Mouse (Mus musculus): ENCODE results near the gene Pde4a. TPM values are rescaled to one million over a fixed set of nuclear protein-coding genes. Genes with fewer than 3 reads are reported as not detected.

Pde4a gene
- total RNA-seq, 2 experiments from 2014 or later = 101 to 106 TPM

DNA sequence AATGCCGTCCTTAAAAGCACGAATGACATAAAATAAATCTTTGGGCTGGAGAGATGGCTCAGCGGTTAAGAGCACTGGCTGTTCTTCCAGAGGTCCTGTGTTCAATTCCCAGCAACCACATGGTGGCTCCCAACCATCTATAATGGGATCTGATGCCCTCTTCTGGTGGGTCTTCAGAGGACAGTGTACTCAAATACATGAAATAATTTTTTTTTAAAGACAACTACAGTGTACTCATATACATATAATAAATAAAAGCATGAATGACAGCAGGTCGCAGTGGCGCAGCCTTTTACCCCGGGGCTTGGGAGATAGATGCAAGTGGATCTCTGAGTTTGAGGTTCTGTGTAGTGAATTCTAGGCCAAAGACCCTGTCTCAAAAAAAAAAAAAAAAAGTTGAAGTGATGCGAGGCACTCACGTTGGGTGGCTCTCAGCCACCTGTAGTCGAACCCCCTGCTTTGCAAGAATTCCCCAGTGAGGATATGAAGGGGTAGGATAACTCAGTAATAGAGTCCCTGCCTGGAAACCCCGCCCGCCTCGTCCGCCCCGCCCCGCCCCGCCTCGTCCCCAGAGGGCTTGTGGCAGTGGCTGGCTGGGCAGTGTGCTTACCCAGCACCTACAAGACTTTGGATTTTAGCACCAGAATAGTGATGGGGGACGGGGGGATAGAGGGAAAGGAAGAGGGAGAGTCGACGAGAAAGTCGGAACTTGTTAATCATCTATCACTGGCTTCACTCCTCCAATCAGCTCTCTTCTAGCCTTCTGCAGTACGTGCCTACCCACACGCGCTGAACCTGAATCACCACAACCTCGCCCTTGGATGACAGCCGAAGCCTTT, 59.3 kb downstream of the Pde4a start:
- intact Hi-C loops (cut with DNase I) = no loop called here
- H3K27ac ChIP-seq = no peak overlapping the region
- no peak for DNase-seq (ENCODE audit: extremely low spot score in 1 of 2, low spot score in 2 of 2)
- no peak; the same call in 1 of the 2 replicates for TF ChIP-seq CTCF (IDR thresholded peaks at IDR 0.05)
- H3K4me3 ChIP-seq = peak overlapping the region; percentile 29; the same call in 1 of the 2 replicates

DNA sequence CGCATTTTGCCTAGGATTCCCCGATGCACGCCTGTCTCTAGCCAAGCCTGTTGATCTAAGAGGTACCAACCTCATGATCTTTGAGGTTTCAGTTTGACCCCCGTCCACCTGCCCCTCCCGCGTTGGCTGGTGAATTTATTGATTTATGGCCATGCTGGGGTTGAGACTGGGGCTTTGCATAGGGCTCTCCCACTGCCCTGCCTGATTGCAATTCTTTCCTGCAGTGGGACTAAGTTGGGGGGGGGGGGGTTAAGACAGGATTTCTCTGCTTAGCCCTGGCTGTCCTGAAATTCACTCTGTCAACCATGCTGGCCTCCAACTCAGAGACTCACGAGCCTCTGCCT, 59.9 kb downstream of the Pde4a start:
- no peak for DNase-seq (ENCODE audit: extremely low spot score in 1 of 2, low spot score in 2 of 2)
- peak overlapping the region; percentile 29; the same call in 1 of the 2 replicates for H3K4me3 ChIP-seq
- no peak for TF ChIP-seq CTCF (IDR thresholded peaks at IDR 0.05)

DNA sequence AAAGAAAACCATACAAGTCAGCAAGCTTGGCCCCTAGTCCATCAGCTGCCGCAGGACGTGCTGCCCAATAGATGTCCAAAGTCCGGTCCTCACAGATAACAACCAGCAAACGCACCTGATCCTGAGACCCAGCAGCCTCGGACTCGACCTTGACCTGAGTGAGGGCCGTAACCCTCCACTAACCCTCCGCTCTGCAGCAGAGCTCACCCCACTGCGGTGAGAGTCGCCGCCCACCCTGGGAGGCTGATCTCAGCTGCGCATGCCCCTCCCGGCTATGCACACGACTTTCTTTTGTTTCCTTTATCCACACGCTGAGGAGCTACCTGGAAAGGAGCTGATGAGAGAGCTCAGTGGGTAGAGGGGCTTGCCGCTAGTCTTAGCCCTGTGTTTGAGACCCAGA, 61.8 kb downstream of the Pde4a start:
- H3K27ac ChIP-seq = no peak overlapping the region
- no peak for DNase-seq (ENCODE audit: extremely low spot score in 1 of 2, low spot score in 2 of 2)
- intact Hi-C loops (cut with DNase I) = no loop called here
- 0 out of 2 replicates have a peak overlapping the region, but pooled peaks have one; percentile 11 for H3K4me3 ChIP-seq
- no peak for TF ChIP-seq CTCF (IDR thresholded peaks at IDR 0.05)

More for the DNA sequence above, 59.9 kb downstream of the Pde4a start:
- H3K27ac ChIP-seq = no peak overlapping the region
- intact Hi-C loops (cut with DNase I) = no loop called here

DNA sequence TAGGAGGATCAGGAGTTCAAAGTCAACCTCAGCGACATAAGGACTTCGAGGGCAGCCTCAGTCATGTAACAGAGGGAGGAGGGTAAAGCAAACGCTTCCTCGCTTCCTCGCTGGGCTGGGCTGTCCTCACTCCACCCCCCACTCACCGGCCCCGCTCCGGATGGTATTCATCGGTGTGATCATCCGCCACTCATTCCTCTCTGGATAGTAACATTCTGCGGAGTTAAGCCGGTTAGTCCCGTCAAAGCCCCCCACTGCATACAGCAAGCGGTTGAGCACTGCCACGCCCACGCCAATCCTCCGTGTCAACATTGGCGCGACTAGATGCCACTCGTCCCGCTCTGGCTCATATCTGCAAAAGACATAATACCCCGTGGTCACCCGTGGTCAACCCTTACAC, 66.0 kb downstream of the Pde4a start:
- TF ChIP-seq CTCF (IDR thresholded peaks at IDR 0.05) = no peak
- intact Hi-C loops (cut with DNase I) = no loop called here
- Histone ChIP-seq H3K4me3 (no peak overlapping the region), H3K27ac (no peak overlapping the region)
- DNase-seq (ENCODE audit: extremely low spot score in 1 of 2, low spot score in 2 of 2) = no peak

DNA sequence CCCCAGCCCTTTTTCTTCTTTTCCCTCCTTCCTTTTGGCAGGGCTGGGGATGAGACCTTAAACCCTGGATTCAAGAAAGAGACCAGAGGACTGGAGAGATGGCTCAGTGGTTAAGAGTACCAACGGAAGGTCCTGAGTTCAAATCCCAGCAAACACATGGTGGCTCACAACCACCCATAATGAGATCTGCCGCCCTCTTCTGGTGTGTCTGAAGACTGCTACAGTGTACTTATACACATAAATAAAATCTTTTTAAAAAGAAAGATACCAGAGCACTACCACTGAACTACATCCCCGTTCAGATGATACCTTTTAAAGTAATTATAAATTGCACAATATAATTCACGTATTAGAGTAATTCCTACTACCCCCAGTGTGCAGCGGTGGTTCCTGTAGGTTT, 67.4 kb downstream of the Pde4a start:
- DNase-seq (ENCODE audit: extremely low spot score in 1 of 2, low spot score in 2 of 2) = no peak
- H3K4me3 ChIP-seq = no peak overlapping the region
- intact Hi-C loops (cut with DNase I) = no loop called here
- H3K27ac ChIP-seq = no peak overlapping the region
- peak; percentile 13; the same call in 1 of the 2 replicates for TF ChIP-seq CTCF (IDR thresholded peaks at IDR 0.05)

DNA sequence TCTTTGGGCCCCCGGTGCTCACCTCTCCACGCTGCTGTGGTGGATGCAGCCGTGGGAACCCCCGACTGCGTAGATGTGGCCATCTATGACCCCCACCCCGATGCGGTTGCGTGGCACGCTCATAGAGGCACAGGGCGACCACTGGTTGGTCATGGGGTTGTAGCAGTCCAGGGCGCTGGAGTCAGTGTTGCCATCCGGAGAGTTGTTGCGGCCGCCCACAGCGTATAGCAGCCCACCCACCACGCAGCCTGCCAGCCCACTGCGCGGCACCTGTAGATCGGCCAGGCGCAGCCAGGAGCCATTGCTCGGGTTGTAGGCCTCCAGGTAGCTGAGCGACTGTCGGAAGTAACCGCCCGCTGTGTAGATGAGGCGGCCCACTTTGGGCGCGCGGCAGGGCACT, 67.9 kb downstream of the Pde4a start:
- TF ChIP-seq CTCF (IDR thresholded peaks at IDR 0.05) = no peak
- no peak for DNase-seq (ENCODE audit: extremely low spot score in 1 of 2, low spot score in 2 of 2)
- intact Hi-C loops (cut with DNase I) = no loop called here
- no peak overlapping the region for H3K27ac ChIP-seq
- no peak overlapping the region for H3K4me3 ChIP-seq

DNA sequence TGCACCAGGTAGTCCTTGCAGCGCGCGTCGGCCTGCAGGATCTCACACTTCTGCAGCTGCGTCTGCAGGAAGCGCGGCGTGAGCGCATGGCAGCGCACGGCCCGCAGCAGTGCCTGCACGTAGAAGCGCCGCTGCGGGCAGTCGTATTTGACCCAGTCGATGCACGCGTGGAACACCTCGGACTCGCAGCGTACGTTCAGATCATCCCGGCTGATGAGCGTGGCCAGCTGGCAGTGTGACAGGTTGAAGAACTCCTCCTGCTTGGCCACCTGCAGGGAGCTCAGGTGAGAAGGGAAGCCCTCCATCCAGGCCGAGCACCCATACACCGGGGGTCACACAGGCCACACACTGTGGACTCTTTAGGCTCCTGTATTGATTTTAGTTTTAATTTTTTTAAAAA, 68.3 kb downstream of the Pde4a start:
- DNase-seq (ENCODE audit: extremely low spot score in 1 of 2, low spot score in 2 of 2) = no peak
- no peak overlapping the region for H3K27ac ChIP-seq
- TF ChIP-seq CTCF (IDR thresholded peaks at IDR 0.05) = no peak
- no peak overlapping the region for H3K4me3 ChIP-seq
- intact Hi-C loops (cut with DNase I) = no loop called here

DNA sequence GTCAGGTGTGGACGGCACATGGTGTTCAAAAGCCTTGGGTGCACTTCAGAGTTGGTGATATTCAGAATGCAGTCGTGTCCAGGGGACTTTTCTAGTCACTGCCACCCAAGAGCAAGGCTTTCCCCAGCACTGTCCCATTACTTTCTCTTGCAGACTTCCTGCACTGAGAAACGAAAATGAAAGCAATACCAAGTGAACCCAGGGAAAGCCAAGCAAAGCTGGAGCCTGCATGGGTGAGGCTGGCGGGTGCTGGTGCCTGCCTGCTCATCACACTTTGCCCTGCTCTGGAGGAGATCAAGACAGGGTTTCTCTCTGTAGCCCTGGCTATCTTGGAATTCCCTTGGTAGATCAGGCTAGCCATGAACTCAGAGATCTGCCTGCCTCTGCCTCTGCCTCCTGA, 69.8 kb downstream of the Pde4a start:
- DNase-seq (ENCODE audit: extremely low spot score in 1 of 2, low spot score in 2 of 2) = no peak
- intact Hi-C loops (cut with DNase I) = no loop called here
- H3K27ac ChIP-seq = no peak overlapping the region

DNA sequence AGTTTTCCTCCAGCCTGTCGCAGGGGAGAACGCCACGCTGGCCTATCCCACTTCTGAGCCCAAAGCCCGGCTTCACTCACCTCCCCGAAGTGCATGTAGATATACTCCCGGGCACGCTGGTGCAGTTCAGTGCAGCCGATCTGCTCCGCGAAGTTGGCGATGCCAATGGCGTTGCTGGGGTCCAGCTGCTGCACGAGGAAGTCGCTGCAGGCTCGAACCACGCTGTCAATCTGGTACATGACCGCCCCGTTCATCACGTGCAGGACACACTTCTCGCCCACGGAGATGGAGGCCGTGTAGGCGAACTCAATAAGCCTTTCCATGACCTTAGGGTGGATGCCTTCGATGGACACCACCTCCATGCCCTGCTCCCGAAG, 71.5 kb downstream of the Pde4a start:
- intact Hi-C loops (cut with DNase I) = no loop called here
- no peak for DNase-seq (ENCODE audit: extremely low spot score in 1 of 2, low spot score in 2 of 2)
- Histone ChIP-seq H3K27ac (peak overlapping the region; percentile 95), H3K4me3 (peak overlapping the region; percentile 92)
- no peak for TF ChIP-seq CTCF (IDR thresholded peaks at IDR 0.05)

More for the DNA sequence above, 69.8 kb downstream of the Pde4a start:
- TF ChIP-seq CTCF (IDR thresholded peaks at IDR 0.05) = no peak
- H3K4me3 ChIP-seq = no peak overlapping the region

DNA sequence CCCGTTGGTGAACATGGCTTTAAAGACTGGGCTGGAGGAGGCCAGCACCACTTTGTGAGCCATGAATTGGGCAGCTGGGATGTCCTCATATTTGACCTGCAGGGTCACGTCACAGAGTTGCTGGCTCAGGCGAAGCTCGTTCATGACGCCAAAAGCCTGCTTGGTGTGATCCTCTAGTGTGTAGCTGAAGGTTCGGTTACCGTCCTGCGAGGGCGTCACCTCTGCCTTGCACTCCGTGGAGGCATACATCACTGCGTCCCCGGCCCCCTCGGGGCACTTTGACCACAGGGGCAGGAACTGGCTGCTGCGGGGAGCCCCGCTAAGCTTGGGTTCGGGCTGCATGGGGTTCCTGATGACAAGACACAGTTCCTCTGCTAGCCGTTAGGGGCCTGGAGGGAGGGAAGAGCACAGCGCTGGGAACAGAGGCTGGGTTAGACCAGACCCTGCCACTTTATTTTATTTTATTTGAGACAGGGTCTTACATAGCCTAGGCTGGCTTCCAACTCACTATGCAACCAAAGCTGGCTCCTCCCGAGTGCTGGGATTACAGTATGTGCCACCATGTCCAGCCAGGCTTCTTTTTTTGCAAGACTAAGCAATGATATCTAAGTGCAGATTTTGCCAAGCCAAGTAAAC, 72.0 kb downstream of the Pde4a start:
- peak; percentile 55 for TF ChIP-seq CTCF (IDR thresholded peaks at IDR 0.05)
- peak overlapping the region; percentile 95 for H3K27ac ChIP-seq
- DNase-seq (ENCODE audit: extremely low spot score in 1 of 2, low spot score in 2 of 2) = peak in 1 of 2 experiments; percentile 33
- peak overlapping the region; percentile 92 for H3K4me3 ChIP-seq
- intact Hi-C loops (cut with DNase I) = loop anchor here (2.0 kb wide), 1 partner anchor 51 kb away; no protein-coding TSS in a partner anchor

DNA sequence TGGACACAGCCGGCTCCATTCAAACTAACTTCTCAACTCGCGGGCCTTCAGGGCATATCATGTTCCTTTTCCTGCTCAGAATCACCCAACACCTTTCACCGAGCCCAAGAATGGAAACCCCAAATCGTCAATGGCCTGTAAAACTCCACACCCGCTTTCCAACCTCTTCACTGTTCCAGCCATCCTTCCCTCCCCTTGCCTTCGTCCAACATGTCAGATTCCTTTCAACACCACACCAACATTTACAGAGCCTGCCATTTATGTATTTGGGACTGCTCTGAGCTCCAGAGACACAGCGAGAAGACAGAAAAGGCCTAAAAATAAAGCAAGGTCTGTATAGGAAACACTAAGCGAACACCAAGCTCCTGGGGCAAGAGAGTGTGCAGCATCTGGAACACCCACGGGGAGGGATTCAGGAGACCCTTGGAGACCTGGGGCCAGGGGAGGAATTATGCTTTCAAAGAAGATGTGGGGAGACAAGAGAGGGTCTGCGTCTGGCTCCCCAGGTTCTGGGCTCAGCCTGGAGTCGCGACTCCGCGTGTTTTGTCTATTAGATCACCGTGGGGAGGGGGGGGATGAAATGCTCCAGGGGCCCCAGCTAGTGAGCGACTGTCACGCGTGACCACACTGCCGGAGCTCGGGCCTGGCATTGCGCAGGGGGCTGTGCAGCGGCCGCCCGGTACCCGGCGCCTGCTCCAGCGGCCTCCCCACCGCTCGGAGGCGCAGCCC, 72.7 kb downstream of the Pde4a start:
- Histone ChIP-seq H3K27ac (peak overlapping the region; percentile 95), H3K4me3 (peak overlapping the region; percentile 92)
- TF ChIP-seq CTCF (IDR thresholded peaks at IDR 0.05) = no peak
- intact Hi-C loops (cut with DNase I) = loop anchor here (2.0 kb wide), 1 partner anchor 51 kb away; no protein-coding TSS in a partner anchor
- no peak for DNase-seq (ENCODE audit: extremely low spot score in 1 of 2, low spot score in 2 of 2)

Measured in left cerebral cortex, adult 2 months (tissue).